Mouse (Mus musculus) limb, embryonic 12.5 days (tissue): ENCODE data around the gene Kctd7. TPM values are rescaled to one million over a fixed set of nuclear protein-coding genes. Genes with fewer than 3 reads are reported as not detected.

Experiments used
- ATAC-seq: fragments of 200-750 bp; cut with Nextera tagmentation; 2 replicates; pipeline ENCODE4 v1.8.0; 2017; ENCODE audit warnings: low read depth, moderate TSS enrichment; ENCODE audit not compliant: insufficient number of reproducible peaks, insufficient read depth, low FRiP score, low TSS enrichment
- H3K27ac ChIP-seq: fragments of 300-500 bp; sonication (generic); 2 replicates; pipeline ENCODE4 v1.5.1; 2016; ENCODE audit warnings: mild to moderate bottlenecking, moderate library complexity
- H3K27me3 ChIP-seq: fragments of 300-500 bp; sonication (generic); 2 replicates; pipeline ENCODE4 v1.6.1; 2016; ENCODE audit warnings: mild to moderate bottlenecking, moderate library complexity
- H3K36me3 ChIP-seq: fragments of 300-500 bp; sonication (generic); 2 replicates; pipeline ENCODE4 v1.6.1; 2016; ENCODE audit warnings: mild to moderate bottlenecking, moderate library complexity
- H3K4me1 ChIP-seq: fragments of 300-500 bp; sonication (generic); replicated peaks from 2 replicates; pipeline ENCODE4 v1.6.1; 2016
- H3K4me2 ChIP-seq: fragments of 300-500 bp; sonication (generic); 2 replicates; pipeline ENCODE4 v1.6.1; 2016; ENCODE audit warnings: mild to moderate bottlenecking, moderate library complexity
- H3K4me3 ChIP-seq: fragments of 300-500 bp; sonication (generic); replicated peaks from 2 replicates; pipeline ENCODE4 v1.5.1; 2016; ENCODE audit warnings: mild to moderate bottlenecking
- H3K9ac ChIP-seq: fragments of 300-500 bp; sonication (generic); replicated peaks from 2 replicates; pipeline ENCODE4 v1.6.1; 2016; ENCODE audit warnings: mild to moderate bottlenecking, moderate library complexity
- H3K9me3 ChIP-seq: fragments of 300-500 bp; sonication (generic); 2 replicates; pipeline ENCODE4 v1.6.1; 2016; ENCODE audit warnings: mild to moderate bottlenecking, moderate library complexity
- WGBS: fragments of 180-500 bp; shearing (Covaris S2); methylation state at CpG from one replicate; pipeline ENCODE4 v1.1.7; 2016; 5-methylcytosine and 5-hydroxymethylcytosine counted together
- polyA plus RNA-seq: library from polyadenylated mRNA; unstranded; fragments of >200 nt; fragmentation: Nextera tagmentation; extraction: Ambion mirVana; gene quantifications from 2 replicates; pipeline ENCODE4 v1.2.1, GENCODE M21; 2016

Kctd7 gene
- polyA plus RNA-seq, 1 experiment from 2014 or later: 6.3 TPM

DNA sequence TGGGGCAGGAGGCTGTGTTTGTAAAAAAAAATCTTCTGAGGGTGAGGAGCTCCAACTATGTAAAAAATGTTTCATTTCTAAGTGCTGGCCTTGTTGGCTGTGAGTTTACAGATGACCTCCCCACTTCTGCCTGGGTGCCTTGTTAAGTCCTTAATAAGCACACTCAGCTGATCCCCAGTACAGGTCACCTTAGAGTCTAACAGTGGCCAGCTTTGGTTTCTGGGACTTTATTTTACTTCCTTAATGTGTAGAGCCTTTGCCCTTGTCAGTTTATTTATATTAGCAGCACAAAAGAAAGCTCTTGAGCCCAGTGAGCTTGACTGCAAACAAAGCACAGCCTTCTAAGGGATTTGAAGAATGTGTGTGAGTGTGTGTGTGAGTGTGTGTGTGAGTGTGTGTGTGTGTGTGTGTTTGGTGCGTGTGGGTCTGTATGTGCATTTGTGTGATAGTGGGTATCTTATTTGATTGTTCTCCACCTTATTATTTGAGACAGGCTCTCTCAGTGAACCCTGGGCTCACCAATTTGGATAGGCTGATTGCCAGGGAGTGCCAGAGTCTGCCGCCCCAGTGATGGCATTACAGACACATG, 47.8 kb downstream of the Kctd7 start:
- Histone ChIP-seq H3K9ac (no peak overlapping the region), H3K27ac (no peak overlapping the region), H3K9me3 (no peaks in the 10 kb centered on the region), H3K36me3 (peaks cover 75% of the 10 kb centered on the region), H3K4me1 (no peaks in the 10 kb centered on the region), H3K27me3 (no peaks in the 10 kb centered on the region), H3K4me2 (no peak overlapping the region), H3K4me3 (no peak overlapping the region)
- 88% methylated on average over 2 of the region's 2 CpGs for WGBS
- ATAC-seq: no peak

DNA sequence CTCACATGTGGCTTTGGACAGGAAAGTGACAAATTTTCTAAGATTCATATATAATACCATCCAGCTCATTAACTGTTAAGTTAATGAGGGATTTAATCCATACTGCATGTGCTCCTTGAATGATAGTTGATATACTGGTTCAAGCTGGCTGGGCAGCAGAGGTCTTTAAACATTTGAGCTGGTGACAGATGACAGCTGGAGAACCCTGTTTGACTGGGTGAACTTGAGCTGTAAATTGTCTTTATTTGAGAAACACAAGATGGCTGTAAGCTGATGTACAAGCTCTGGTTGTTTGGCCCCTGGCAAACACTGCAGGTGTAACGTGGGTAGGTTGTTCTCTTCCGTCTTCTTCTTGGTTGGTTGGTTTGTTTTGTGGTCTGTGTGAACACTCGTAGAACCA, 49.1 kb downstream of the Kctd7 start:
- no peaks in the 10 kb centered on the region for H3K4me1 ChIP-seq
- no peak for ATAC-seq
- H3K9ac ChIP-seq: no peak overlapping the region
- 79% methylated on average over 3 of the region's 3 CpGs for WGBS
- H3K4me3 ChIP-seq: no peak overlapping the region
- H3K4me2 ChIP-seq: no peak overlapping the region
- no peaks in the 10 kb centered on the region for H3K27me3 ChIP-seq
- H3K36me3 ChIP-seq: peaks cover 77% of the 10 kb centered on the region
- H3K27ac ChIP-seq: no peak overlapping the region
- H3K9me3 ChIP-seq: no peaks in the 10 kb centered on the region

GRCm38 (mm10) chr5:130196307-130196706, 51.6 kb downstream of the Kctd7 start:
- no peak overlapping the region for H3K9ac ChIP-seq
- WGBS: 92% methylated on average over 1 of the region's 1 CpGs
- H3K27ac ChIP-seq: no peak overlapping the region
- H3K9me3 ChIP-seq: no peaks in the 10 kb centered on the region
- H3K4me2 ChIP-seq: no peak overlapping the region
- no peaks in the 10 kb centered on the region for H3K4me1 ChIP-seq
- H3K36me3 ChIP-seq: peaks cover 74% of the 10 kb centered on the region
- no peak overlapping the region for H3K4me3 ChIP-seq
- no peaks in the 10 kb centered on the region for H3K27me3 ChIP-seq
- no peak for ATAC-seq

DNA sequence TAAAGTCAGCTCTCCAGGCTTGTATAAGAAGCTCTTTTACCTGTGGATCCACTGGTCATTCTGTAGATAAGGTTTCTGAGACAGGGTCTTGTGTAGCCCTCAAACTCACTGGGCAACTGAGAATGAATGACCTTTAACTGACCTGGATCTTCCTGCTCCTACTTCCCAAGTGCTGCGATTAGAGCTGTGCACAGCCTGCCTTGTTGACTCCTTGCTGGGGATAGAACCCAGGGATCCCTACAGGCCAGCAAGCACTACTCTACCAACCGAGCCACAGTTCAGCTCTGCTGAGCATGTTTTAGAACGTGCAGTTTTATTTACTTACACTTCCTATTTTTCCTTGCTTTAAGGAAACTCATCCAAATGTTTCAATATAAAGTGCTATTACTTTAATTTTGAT, 52.8 kb downstream of the Kctd7 start:
- Histone ChIP-seq H3K4me2 (no peak overlapping the region), H3K27ac (no peak overlapping the region), H3K4me3 (no peak overlapping the region), H3K9me3 (no peaks in the 10 kb centered on the region), H3K36me3 (peaks cover 68% of the 10 kb centered on the region), H3K4me1 (no peaks in the 10 kb centered on the region), H3K27me3 (no peaks in the 10 kb centered on the region), H3K9ac (no peak overlapping the region)
- 86% methylated on average over 3 of the region's 3 CpGs for WGBS
- ATAC-seq: no peak

DNA sequence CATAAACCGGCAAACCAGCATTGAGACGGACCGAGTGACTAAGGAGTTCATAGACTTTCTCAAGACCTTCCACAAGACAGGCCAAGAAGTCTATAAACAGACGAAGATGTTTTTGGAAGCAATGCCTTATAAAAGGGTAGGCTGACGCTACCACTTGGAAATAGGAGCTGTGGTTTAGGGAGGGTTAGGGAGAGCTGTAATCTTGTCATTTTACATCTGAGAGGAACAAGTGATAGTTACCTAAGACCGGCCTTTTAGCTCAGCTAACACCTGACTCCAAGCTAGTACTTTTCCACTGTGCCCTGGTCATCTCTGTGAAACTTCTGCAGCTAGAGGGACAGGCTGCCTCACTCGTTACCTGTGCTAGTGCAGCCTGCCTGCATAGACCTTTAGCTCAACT, 53.3 kb downstream of the Kctd7 start:
- 90% methylated on average over 7 of the region's 7 CpGs for WGBS
- Histone ChIP-seq H3K9me3 (no peaks in the 10 kb centered on the region), H3K4me1 (no peaks in the 10 kb centered on the region), H3K9ac (no peak overlapping the region), H3K27ac (no peak overlapping the region), H3K27me3 (no peaks in the 10 kb centered on the region), H3K4me3 (no peak overlapping the region), H3K36me3 (peaks cover 67% of the 10 kb centered on the region), H3K4me2 (no peak overlapping the region)
- ATAC-seq: no peak

GRCm38 (mm10) chr5:130200233-130201029, 55.8 kb downstream of the Kctd7 start:
- H3K4me3 ChIP-seq: no peak overlapping the region
- H3K4me1 ChIP-seq: no peaks in the 10 kb centered on the region
- no peak for ATAC-seq
- 85% methylated on average over 10 of the region's 10 CpGs for WGBS
- no peaks in the 10 kb centered on the region for H3K27me3 ChIP-seq
- H3K36me3 ChIP-seq: peaks cover 60% of the 10 kb centered on the region
- no peaks in the 10 kb centered on the region for H3K9me3 ChIP-seq
- H3K27ac ChIP-seq: no peak overlapping the region
- H3K4me2 ChIP-seq: no peak overlapping the region
- H3K9ac ChIP-seq: no peak overlapping the region

DNA sequence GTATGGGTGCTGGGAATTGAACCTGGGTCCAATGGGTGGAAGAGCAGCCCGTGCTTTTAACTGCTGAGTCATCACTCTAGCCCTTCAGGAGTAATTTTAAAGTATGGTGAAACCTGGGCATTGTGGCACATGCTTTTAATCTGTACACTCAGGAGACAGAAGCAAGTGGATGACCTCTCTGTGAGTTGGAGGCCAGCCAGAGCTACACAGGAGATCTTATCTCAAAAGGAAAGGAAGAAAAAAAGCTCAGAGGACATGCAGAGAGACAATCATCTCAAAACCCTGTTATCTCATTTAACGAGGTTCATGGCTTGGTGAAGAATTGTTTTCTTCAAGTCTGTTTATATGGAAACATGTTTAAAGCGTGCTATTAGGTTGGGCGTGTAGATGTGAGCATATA, 59.3 kb downstream of the Kctd7 start:
- Histone ChIP-seq H3K4me3 (no peak overlapping the region), H3K4me2 (no peak overlapping the region), H3K9ac (no peak overlapping the region), H3K27ac (no peak overlapping the region), H3K4me1 (no peaks in the 10 kb centered on the region), H3K27me3 (no peaks in the 10 kb centered on the region), H3K36me3 (peaks cover 67% of the 10 kb centered on the region), H3K9me3 (no peaks in the 10 kb centered on the region)
- WGBS: 78% methylated on average over 4 of the region's 4 CpGs
- no peak for ATAC-seq

- Histone ChIP-seq H3K9me3 (no peaks in the 10 kb centered on the region), H3K4me3 (no peak overlapping the region), H3K27ac (no peak overlapping the region), H3K9ac (no peak overlapping the region), H3K27me3 (no peaks in the 10 kb centered on the region), H3K4me1 (no peaks in the 10 kb centered on the region), H3K4me2 (no peak overlapping the region), H3K36me3 (peaks cover 68% of the 10 kb centered on the region)
- ATAC-seq: no peak
- WGBS: 78% methylated on average over 6 of the region's 6 CpGs
Observed at GRCm38 (mm10) chr5:130204560-130204959, 59.9 kb downstream of the Kctd7 start.

Other genes with a start within 250 kb of the Kctd7 start
- 10.9 and 11.9 TPM in 2 replicates for gene Zbed5, start 249.1 kb upstream of the Kctd7 start, polyA plus RNA-seq
- gene Phkg1, start 246.3 kb upstream of the Kctd7 start, polyA plus RNA-seq: 0.24 and 0.36 TPM in 2 replicates
- gene Nupr1l, start 236.3 kb upstream of the Kctd7 start, polyA plus RNA-seq: 5.0 and 6.2 TPM in 2 replicates
- gene Vkorc1l1, start 202.9 kb upstream of the Kctd7 start, polyA plus RNA-seq: 35.8 and 36.7 TPM in 2 replicates
- 43.0 and 45.7 TPM in 2 replicates for gene Gusb, start 141.8 kb upstream of the Kctd7 start, polyA plus RNA-seq
- 29.5 and 29.6 TPM in 2 replicates for gene Asl, start 115.6 kb upstream of the Kctd7 start, polyA plus RNA-seq
- gene Crcp, start 115.6 kb upstream of the Kctd7 start, polyA plus RNA-seq: 39.6 and 46.0 TPM in 2 replicates
- 83.5 and 85.3 TPM in 2 replicates for gene Tpst1, start 71.5 kb upstream of the Kctd7 start, polyA plus RNA-seq
- gene Rabgef1, start 26.9 kb downstream of the Kctd7 start, polyA plus RNA-seq: 26.8 and 26.9 TPM in 2 replicates
- gene Tmem248, start 72.2 kb downstream of the Kctd7 start, polyA plus RNA-seq: 36.4 and 37.2 TPM in 2 replicates
- gene Sbds, start 110.7 kb downstream of the Kctd7 start, polyA plus RNA-seq: 63.4 and 64.8 TPM in 2 replicates
- gene Tyw1, start 110.8 kb downstream of the Kctd7 start, polyA plus RNA-seq: 28.4 and 31.5 TPM in 2 replicates
- gene Caln1, start 224.6 kb downstream of the Kctd7 start, polyA plus RNA-seq: 0.73 and 0.88 TPM in 2 replicates
- gene A330070K13Rik, start 239.8 kb downstream of the Kctd7 start, polyA plus RNA-seq: not detected in 2 replicates